Mouse (Mus musculus) frontal cortex, adult 2 months (tissue): ENCODE results near the gene Camta2. TPM values are rescaled to one million over a fixed set of nuclear protein-coding genes. Genes with fewer than 3 reads are reported as not detected.
A peak's percentile ranks its signal among the peaks of the same experiment; 100 is the strongest.

ENCODE experiments used
- DNase-seq, 2 experiments: peaks; one replicate each; pipeline ENCODE4 v3.0.0; 2022; ENCODE audit warnings: low spot score in 1 of 2; ENCODE audit errors: extremely low spot score in 1 of 2
- polyA plus RNA-seq: library from polyadenylated mRNA; depleted of rRNA; stranded (reverse); fragments of >200 nt; gene quantifications from 2 replicates; pipeline ENCODE4 v1.2.3, GENCODE M21; 2012

Camta2 gene
- polyA plus RNA-seq, 1 experiment, result 95.6 TPM

DNA sequence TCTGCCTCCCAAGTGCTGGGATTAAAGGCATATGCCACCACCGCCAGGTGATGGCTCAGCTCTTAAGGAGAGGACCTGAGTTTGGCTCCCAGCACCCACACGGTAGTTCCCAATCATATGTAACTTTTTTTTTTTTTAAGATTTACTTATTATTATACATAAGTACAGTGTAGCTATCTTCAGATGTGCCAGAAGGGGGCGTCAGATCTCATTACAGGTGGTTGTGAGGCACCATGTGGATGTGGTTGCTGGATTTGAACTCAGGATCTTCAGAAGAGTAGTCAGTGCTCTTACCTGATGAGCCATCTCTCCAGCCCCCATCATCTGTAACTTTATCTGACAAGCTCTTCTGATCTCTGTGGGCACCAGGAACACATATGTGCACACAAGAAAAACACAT, 9.5 kb upstream of the Camta2 start:
- no peak for DNase-seq

DNA sequence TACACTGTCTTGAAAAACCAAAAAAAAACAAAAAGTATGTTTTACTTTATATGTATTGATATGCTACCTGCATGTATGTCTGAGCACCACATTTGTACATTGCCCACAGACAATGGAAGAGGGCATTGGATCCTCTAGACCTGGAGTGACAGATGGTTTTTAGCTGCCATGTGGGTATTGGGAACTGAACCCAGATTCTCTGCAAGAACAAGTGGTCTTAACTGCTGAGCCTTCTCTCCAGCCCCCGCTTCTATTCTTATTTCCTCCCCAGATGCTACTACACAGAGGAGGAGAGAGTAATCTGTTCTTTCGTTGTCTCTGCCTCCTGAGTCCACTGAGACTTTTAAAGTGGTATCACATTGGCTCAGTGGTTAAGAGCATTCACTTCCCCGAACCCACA, 5.6 kb upstream of the Camta2 start:
- no peak for DNase-seq

DNA sequence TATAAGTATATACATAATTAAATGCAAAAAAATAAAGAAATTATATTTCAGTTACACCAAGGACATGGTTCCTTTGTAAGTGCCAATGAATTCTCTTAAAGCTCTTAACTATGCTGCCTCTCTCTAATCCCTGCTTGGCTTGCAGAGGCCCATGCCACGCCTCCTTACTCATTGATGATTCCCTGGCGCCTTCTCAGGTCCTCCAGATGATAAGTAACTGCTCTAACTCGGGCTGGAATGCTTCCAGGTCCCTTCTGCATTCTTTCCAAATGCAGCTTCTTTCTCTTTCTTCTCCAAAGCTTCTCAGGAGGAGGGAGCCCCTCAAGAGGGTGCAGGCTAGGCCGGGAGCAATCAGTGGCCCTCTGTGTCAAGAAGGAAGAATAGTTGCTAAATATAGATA, 1.7 kb upstream of the Camta2 start:
- no peak for DNase-seq

DNA sequence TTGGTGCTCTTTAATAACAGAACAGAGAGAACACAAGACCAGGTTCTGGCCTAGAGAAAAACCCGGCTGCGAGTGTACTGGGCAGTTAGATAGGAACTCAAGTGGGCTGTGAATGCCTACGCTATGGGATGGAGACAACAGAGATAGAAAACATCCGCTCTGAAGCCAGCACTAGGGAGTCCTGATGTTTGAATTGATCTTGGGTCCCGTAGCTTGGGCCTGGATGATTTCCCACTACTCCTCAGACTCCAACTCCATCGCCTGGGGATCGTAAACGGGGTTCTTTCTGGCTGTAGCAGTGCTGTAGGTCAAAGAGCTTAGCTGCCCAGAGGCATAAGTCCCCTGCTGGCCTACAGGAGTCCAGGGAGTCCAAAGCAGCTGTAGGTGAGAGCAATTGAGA, 467 bp upstream of the Camta2 start:
- DNase-seq, result no peak

DNA sequence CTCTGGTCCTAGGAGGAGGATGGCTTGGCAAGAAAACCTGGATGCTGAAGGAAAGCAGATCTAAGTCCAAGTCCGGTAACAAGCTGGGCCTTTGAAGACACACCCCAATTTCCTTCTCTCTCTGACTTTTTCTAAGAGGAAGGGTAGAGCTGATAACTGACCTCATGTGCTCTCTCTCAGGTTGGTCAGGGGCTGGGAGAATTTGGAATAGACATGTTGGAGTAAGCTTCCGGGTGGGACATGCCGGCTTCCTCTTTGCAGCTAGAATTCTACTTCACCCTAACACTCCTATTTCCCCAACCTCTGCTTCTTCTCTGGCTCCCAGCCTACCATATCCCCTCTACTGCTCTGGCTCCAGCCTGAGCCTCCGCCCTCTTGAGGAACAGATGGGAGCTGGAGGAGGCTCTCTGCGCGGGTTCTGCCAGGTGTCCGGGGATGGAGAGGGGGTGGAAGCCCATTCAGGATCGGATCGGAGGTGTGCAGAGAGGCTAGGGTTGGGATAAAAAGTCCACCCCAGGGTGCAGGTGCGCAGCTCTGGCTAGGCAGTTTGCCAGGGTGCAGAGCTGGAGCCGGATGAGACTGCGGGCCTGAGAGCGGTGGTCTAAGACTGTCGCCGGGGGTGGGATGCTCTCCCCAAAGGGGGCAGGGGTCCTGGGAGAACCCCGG, 871 bp downstream of the Camta2 start:
- peak in 1 of 2 experiments; percentile 77 for DNase-seq

DNA sequence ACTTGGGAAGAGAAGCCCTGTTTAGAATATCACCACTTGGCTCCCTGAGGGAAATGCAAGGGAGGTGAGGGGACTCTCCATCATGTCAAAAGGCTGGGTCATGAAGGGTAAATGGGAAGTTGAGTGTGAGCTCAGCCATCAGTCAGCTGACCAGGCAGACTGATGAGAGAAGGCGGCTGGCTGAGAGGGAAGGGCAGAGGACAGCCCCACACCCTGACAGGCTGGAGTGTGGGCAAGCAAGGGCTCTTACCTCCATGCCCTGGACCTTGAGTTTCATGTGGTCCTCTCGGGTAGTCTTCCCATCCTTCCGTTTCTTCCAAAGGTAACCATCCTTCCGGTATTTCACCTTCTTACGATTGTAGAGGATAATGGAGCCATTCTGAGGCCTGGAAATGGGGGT, 4.3 kb downstream of the Camta2 start:
- no peak for DNase-seq

DNA sequence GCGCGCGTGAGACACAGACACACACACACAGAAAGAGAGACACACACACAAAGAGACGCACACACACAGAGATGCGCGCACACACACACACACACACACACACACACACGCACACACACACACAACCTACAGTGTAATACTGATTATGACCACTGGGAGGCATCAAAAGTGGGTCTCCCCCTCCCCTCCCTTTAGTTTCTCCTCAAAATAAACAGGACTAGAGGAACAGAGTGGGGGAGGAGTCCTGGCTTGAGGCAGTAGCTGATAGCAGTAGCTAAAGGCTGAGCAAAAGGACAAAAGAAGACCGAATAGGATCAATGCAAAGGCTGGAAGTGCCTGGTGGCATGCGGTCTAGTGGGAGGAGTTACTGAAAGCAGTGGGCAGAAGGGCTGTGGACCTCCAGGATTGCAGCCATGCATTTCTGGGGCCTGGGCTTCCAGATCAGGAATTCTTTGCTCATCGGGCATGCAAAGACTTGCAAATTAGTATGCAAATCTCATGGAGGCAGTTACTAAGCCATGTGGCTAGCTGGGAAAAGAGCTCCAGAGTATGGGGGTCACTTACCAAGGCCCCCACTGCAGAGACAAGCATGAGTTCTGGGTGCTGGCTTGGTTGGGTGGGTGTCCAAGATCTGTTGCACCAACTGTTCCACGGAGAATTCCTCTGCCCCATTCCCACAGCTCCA, 5.9 kb downstream of the Camta2 start:
- DNase-seq, result peak in 1 of 2 experiments; percentile 64

DNA sequence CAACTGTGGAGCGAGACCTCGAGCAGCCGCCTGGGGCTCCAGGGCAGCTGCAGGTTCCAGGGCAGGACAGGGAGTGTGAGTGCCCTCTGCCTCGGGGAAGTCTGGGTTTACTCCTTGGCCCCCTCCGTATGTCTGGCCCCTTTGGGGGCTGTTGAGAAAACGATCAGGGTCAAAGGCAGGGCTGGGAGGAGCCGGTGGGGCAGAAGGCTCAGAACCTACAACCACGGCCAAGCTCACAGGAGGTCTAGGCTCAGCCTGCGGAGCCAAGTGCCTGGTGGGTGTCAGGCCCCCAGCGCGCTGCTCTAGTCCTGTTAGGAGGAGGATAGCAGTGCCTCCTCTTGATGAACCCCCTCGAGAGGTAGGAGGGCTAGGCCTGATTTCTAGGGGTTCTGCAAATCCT, 6.7 kb downstream of the Camta2 start:
- DNase-seq, result no peak

DNA sequence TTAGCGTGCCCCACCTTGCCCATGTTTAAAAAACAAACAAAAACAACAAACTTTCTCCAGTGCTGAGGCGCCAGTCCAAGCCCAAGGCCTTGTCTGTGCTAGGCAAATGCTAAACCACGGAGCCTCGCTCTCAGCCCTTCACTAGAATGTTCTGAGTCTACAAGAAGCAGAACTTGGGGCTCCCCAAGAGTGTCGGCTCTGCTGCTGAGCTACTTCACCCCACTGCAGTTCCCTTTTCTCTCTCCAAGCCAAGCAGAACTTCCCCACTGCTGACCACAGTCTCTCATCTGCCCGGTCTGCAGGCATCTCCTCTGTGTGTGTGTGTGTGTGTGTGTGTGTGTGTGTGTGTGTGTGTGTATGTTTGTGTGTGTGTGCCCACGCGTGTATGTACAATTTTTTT, 8.0 kb downstream of the Camta2 start:
- no peak for DNase-seq

DNA sequence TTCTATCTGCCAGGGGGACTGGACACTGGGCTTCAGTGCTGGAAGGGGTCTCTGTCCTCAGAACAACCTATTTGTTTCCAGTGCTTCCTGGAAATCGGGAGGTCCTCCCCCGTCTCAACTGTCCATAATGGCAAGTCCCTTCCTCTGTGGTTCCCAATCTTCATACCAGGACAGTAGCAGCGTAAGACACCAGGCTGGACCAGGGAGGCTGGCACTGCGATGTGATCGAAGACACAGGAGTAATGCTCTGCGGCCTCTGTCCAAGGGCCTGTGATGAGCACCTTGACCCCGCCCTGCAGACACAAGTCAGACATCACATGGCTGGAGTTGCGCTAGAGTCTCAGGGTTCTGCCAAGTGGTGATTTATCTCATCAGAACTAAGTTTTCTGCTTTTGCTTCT, 8.5 kb downstream of the Camta2 start:
- DNase-seq, result no peak

DNA sequence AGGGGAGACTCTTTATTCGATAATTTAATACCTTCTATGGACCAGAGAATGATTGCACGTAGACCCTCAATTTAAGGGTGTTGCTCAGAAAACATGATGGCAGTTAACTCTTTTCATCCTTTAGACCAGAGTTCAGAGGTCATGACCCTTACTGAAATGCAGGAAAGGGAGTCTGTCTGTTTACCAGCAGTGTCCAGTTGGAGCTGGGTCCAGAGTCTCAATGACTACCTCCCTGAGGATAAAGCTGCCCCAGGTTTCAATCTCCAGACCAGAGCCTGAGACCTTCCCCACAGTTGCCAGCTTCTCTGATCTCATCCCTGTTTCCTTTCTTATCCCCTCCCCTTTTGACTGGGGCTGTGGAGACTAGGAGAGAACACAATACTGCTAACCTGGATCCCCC, 9.3 kb downstream of the Camta2 start:
- no peak for DNase-seq

DNA sequence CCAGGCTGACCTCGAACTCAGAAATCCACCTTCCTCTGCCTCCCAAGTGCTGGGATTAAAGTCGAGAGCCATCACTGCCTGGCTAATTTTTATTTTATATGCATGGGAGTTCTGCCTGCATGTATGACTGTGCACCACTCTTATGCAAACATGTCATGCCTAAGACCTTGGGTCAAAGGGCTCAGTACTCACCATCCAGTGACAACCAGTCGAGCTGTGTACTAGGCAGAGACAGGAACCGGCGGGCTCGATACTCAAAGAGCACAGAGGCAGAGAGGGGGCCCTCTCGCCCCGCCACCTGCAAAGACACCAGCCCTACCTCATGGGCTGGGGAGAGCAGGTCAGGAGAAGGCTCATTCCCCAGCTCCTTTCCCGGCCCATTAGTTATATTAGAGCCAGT, 9.8 kb downstream of the Camta2 start:
- DNase-seq, result no peak

DNA sequence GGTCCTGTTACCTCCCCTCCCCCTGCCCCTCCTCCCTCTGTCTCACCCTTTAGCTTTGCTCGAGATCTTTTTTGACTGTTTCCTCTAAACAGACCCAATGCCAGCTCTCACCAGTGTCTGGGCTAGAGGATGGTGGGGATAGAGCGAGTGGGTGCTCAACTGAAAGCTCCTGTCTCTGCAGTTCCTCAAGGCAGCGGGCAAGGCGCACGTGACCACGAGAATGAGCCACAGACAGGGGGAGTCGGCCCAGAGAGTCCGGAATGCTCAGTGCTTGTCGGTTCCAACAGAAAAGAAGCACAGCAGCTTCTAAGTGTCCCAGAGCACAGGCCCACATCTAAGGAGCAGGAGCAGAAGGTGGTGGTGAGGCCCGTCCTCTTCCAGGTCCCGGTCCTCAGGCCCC, 13.4 kb downstream of the Camta2 start:
- no peak for DNase-seq

DNA sequence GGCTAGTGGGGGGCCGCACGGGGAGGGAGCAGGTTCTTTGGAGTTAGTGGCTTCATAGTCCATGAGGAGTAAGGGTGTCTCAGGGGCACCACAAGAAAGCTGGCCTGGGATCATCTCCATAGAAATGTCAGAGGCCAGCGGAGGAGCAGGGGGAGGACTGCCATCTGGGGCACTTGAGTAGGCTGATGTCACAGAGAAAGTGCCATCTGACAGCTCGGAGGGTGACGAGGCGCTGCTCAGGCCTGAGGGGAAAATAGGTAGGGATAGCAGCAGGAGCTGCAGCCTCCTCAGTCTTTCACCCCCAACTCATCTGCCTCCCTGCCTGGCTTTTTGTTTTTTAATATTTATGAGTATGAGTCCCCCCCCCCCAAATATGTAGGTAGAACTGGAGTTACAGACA, 13.9 kb downstream of the Camta2 start:
- DNase-seq, result no peak

DNA sequence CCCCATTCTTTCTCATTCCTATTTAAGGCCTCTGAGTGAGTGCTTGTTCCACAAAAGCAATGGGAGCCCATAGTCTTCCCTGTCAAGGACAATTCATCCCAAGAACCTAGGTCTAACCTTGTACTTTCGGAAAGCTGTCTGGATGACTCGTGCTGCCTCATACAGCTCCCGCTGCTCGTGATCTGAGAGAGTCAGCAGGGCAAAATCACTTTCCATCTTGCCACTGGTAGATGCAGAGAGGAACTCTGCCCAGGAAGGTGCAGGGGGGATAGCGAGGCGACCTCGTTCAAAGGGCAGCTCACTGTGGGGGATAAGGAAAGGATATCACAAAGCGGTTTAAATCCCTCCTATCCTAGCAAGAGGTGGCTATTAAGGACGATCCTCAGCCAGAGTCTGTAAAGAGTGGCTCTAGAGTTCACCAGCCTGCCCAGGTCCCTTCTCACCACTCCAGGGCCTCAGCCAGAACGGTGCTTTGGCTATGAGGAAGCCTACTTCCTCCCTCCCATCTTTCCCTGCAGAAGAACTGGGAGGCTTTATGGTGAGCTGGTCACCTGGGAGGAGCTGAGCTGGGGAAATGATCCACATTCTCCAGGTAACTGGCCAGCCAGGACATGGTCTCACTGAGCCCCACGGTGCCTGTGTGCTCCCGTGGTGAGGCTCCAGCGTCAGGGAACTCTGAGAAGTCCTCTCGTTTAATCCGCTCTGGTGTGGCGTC, 16.4 kb downstream of the Camta2 start:
- DNase-seq, result no peak

DNA sequence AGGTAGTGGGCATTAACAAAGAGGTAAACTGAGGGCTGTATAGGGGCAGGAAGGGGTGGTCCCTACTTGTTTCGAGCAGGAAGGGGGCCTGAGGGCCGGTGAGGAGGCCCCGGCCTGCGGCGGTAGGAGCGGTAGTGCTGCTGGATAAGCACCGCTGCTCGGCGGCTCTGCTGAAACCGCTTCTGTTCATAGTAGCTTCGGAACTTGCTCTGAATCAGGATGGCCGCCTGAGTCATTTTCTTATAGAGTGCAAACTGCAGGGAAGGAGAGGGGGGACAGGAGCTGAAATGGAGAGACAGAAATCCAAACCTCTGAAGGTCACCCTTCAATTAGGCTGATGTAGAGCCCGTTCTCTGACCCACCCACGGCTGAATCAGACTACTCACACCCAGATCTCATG, 17.4 kb downstream of the Camta2 start:
- no peak for DNase-seq

DNA sequence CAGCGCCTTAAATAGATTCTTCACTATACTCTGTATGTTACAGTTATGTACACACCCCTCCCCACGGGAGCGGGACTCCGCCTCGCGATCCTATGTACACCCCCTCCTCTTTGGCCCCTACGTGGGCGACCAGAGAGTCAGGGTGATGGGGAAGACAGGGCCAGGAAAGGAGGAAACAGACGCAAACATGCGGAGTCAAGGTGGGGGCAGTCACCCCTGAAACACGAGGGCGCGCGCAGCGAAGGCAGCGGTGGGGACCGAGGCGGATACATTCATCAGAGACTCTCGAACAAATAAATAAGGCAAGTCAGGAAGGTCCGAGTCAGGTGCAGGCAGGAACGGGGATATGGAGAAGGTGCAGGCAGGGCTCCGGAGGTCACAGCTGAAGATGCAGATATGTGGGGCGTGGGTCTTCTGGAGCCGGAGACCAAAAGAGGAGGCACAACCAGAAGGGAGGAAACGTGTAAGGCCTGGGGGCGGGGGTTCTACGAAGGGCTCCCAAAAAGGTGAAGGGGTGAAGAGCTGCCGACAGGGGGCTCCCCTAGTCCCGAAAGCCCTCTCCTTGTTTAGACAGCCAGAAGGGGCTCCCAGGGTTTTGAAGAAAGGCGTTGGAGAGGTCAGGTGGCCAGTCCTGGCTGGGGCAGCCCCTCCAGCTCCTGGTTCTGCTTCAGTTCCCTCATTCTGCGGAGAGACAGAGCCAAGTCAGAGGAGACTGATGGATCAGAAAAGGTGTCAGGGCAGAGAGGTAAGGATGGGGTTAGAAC, 18.1 kb downstream of the Camta2 start:
- DNase-seq, result peak in 1 of 2 experiments; percentile 70

DNA sequence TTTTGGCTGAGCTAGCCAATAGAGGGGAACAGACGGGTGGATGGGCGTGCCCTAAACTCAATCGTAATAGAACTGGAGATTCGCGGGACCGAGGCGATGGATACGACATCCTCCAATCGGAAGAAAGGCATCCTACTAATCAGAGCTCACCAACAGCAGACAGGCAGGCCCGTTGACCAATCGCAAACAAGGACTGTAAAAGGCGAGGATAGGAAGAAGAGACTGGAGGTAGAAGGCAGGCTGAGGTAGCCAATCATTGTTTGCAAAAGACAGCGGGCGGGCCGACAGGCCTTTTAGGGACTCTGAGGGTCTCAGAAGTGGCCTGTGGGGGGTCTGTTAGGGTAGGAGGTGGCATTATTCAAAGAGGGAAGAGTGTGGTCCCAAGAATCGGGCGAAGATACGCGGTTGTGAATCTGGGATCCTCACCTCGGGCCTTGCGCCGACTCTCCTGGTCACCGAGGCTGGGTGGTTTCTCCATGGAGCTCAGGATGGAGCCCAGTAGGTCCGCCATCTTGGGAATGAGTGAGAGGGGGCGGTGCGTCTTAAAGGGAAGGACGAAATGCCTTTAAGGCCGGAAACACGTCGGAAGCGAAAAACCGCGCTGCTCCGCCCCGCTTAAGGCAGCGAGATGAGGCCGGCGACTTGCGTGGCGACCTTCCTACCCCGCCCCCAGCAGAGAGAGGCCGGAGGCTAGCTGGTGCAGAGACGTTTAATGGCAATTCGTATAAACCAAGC, 19.0 kb downstream of the Camta2 start, which contains the start of gene Spag7:
Gene Spag7 (minus strand): TSS at position 646 of the 735 bp plus-strand sequence.
- peak; percentile 99 to 100 for DNase-seq

DNA sequence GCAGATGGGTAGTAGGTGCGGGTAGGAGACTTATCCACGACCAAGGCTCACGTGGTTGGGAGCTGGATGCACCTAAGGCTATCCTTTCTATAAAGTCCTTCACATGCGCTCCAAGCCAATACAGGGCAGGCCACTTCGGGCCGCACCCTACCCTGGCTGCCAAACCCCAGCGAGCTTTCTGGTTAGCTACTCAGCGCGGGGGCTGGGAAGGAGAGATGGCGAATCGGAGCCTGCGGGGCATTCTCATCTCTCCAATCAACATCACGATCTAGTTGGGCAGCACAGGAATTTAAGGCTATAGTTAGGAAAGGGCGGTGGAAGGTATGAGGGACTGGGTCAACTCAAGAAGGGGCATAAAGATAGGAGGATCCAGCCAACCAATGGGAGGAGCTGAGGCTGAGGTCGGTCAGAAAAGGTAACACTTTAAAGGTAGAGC, 19.6 kb downstream of the Camta2 start:
- no peak for DNase-seq
